Mouse (Mus musculus): ENCODE data around the gene Psmc3ip.
"Not testable (repeated sequence)": the region's sequence is repeated elsewhere in the genome, so short reads cannot be mapped to it uniquely, and the experiment has no call there.

Psmc3ip gene

GRCm38 (mm10) chr11:101095314-101096024 is at the start of gene Psmc3ip:
TSS of gene Psmc3ip (minus strand) at chr11:101095436.
- peak; percentile 67 for DNase-seq (ENCODE audit: extremely low read depth, low read depth)

GRCm38 (mm10) chr11:101143338-101144225 is 48.3 kb upstream of the Psmc3ip start:
- no peak for DNase-seq (ENCODE audit: extremely low read depth, low read depth)

- DNase-seq (ENCODE audit: extremely low read depth, low read depth) = no peak
Measured at GRCm38 (mm10) chr11:101142215-101142967, 47.2 kb upstream of the Psmc3ip start.

- DNase-seq (ENCODE audit: extremely low read depth, low read depth) = no peak
Measured at GRCm38 (mm10) chr11:101141088-101141487, 45.9 kb upstream of the Psmc3ip start.

- DNase-seq (ENCODE audit: extremely low read depth, low read depth) = no peak
Measured at GRCm38 (mm10) chr11:101140164-101140819, 45.1 kb upstream of the Psmc3ip start.

GRCm38 (mm10) chr11:101138536-101139181 is 43.4 kb upstream of the Psmc3ip start:
- DNase-seq (ENCODE audit: extremely low read depth, low read depth) = no peak

- DNase-seq (ENCODE audit: extremely low read depth, low read depth) = no peak
Measured at GRCm38 (mm10) chr11:101137000-101137399, 41.8 kb upstream of the Psmc3ip start.

- DNase-seq (ENCODE audit: extremely low read depth, low read depth) = no peak
Measured at GRCm38 (mm10) chr11:101134217-101134865, 39.1 kb upstream of the Psmc3ip start.

GRCm38 (mm10) chr11:101133037-101133436 is 37.8 kb upstream of the Psmc3ip start:
- no peak for DNase-seq (ENCODE audit: extremely low read depth, low read depth)

GRCm38 (mm10) chr11:101131701-101132100 is 36.5 kb upstream of the Psmc3ip start:
- DNase-seq (ENCODE audit: extremely low read depth, low read depth) = no peak

GRCm38 (mm10) chr11:101131187-101131586 is 36.0 kb upstream of the Psmc3ip start:
- peak; percentile 41 for DNase-seq (ENCODE audit: extremely low read depth, low read depth)

GRCm38 (mm10) chr11:101130056-101130756 is 35.0 kb upstream of the Psmc3ip start:
- DNase-seq (ENCODE audit: extremely low read depth, low read depth) = no peak

GRCm38 (mm10) chr11:101128996-101129577 is 33.9 kb upstream of the Psmc3ip start:
- DNase-seq (ENCODE audit: extremely low read depth, low read depth) = no peak

- no peak for DNase-seq (ENCODE audit: extremely low read depth, low read depth)
Measured at GRCm38 (mm10) chr11:101127075-101127474, 31.8 kb upstream of the Psmc3ip start.

- not testable (repeated sequence) for DNase-seq (ENCODE audit: extremely low read depth, low read depth)
Measured at GRCm38 (mm10) chr11:101125008-101125407, 29.8 kb upstream of the Psmc3ip start.

- not testable (repeated sequence) for DNase-seq (ENCODE audit: extremely low read depth, low read depth)
Measured at GRCm38 (mm10) chr11:101124494-101124893, 29.3 kb upstream of the Psmc3ip start.

GRCm38 (mm10) chr11:101120545-101121188 is 25.4 kb upstream of the Psmc3ip start:
- no peak for DNase-seq (ENCODE audit: extremely low read depth, low read depth)

- peak; percentile 96 for DNase-seq (ENCODE audit: extremely low read depth, low read depth)
Measured at GRCm38 (mm10) chr11:101119761-101120544, 24.7 kb upstream of the Psmc3ip start, which contains the start of the genes Retreg3 and Tubg1. TSS of gene Retreg3 (minus strand) at chr11:101119893. TSS of gene Tubg1 (plus strand) at chr11:101119938.
